Mouse (Mus musculus) T-helper 1 cell (primary cell): Measurements from ENCODE around the gene Rftn1.

Experiments
- in situ Hi-C: fragments of 300-600 bp; cut with MboI, MseI; formaldehyde crosslinking; loops from one replicate; pipeline ENCODE4 v1.15.1; 2025; ENCODE audit warnings: high pct_unique_total_duplicates

The Rftn1 gene

GRCm38 (mm10) chr17:49989583-49989982 lies 200.9 kb downstream of the Rftn1 start:
- in situ Hi-C loops = no loop called here

DNA sequence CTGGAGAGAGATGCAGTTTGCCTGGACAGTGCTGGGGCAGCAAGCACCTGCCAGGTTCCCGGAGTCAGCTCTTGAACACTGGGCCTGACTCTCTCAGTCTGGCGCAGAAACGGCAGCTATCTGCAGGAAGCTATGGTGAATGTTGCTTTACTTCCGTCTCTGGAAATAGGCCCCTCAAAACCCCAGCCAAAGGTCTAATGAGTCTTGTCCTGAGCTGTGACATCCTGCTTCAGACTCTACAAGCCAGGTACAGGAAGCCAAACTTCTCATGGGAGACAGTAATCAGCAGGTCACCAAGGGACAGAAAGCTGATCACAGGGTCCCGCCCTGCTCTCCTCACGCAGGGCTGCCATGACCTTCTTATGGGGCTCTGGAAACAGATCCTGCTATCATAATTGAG lies 203.4 kb downstream of the Rftn1 start:
- in situ Hi-C loops = no loop called here

- in situ Hi-C loops = no loop called here
Observed at GRCm38 (mm10) chr17:49983478-49983877, 207.0 kb downstream of the Rftn1 start.

GRCm38 (mm10) chr17:49982611-49983390 lies 207.7 kb downstream of the Rftn1 start:
- in situ Hi-C loops = no loop called here

DNA sequence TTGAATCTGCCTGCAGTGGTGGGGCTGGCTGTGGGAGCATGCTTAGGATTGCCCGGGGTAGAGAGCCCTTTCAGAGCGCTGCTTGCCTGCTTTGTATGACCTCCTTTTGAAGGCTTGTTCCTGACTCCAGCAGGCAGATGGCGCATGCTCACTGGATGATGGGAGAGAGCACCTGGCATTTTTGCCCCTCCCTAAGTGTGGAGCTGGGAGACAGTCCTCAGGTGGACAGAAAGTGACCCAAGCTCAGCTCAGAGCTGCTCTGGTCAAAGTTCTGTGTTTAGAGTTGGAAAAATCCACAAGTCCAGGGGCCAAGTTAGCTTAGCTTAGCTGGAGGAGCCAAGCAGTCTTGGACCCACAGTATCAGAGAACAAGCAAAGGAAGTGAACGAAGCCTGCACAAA lies 208.9 kb downstream of the Rftn1 start:
- in situ Hi-C loops = no loop called here

GRCm38 (mm10) chr17:49979761-49980285 lies 210.7 kb downstream of the Rftn1 start:
- in situ Hi-C loops = no loop called here

DNA sequence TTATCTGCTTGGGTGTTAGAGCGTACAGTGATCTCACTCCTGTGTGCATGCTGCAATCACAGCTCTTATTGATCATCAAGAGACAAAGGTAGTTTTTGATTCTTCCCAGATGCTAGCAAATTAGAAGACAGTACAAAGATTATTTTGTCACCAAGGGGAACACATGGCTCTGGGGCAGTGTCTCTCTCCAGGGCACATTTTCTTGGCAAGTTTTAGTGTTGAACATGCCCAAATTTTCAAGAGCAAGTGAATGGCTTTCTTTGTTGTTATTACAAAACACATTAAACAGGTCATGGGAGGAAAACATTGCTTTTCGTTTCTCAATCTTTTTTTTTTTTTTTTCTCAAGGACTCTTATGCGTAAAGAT lies 213.1 kb downstream of the Rftn1 start:
- in situ Hi-C loops = no loop called here

DNA sequence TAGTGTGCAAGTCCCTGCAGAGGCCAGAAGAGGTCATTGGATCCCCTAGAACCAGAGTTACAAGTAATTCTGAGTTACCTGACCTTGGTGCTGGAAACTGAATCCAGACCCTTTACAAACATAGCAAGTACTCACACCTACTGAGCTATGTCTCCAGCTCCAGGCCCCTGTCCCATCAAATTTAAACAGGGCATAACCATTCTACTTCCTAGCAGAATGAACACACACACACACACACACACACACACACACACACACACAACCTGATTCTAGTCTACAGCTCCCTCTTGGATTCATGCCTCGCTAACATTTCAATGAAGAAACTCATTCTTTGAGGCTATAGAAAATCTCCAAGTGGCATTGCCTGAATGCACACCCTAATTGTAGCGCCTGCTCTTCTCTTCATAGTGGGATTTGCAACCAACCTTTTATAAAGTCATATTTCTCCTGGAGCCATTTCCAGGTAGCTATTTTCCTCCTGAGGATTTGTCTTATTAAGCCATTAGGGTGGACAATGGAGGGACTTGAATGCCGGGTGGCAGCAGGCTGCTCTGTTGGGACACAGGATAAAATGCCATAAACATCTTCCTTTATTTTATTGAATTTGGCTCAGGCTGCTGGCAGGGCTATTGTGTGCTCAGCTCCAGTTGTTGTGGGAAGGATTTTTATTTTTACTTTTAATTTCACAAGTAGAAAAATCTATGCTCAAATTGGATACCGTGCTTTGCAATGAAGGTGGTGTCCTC lies 213.6 kb downstream of the Rftn1 start:
- in situ Hi-C loops = no loop called here

DNA sequence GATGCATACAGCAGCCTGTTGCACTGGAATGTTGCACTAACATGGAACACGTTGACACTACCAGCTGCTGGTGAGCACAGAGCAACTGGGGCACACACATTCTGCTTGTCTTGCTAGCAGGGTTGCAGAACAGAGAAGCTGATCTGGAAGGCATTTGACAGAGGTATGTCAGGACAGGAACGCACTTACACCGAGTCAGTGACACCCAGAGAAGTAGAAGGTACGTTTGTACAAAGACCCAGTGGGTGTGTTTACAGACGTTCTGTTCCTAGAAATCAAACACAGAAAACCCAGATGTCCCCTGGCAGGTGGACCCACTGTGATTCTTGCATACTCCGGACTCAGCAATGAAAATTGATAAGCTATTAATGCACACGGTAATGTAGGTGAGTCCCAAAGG lies 215.0 kb downstream of the Rftn1 start:
- in situ Hi-C loops = no loop called here

- in situ Hi-C loops = no loop called here
Observed at GRCm38 (mm10) chr17:49974996-49975395, 215.5 kb downstream of the Rftn1 start.

DNA sequence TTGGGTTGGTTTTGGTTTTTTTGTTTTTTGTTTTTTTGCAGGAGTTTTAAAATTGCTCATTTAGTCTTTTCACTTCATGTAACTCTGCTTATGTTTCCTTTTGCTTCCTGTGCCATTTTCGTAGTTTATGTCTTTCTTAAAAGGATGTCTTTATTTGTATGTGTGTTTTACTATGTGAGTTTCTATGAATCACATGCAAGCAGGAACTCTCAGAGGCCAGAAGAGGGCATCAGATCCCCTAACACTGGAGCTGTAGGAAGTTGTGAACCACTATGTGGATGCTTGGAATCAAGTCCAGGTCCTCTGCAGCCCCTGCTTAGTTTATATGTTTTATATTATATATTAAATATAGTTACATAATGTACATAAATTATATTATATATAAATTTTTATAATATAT lies 218.3 kb downstream of the Rftn1 start:
- in situ Hi-C loops = no loop called here

DNA sequence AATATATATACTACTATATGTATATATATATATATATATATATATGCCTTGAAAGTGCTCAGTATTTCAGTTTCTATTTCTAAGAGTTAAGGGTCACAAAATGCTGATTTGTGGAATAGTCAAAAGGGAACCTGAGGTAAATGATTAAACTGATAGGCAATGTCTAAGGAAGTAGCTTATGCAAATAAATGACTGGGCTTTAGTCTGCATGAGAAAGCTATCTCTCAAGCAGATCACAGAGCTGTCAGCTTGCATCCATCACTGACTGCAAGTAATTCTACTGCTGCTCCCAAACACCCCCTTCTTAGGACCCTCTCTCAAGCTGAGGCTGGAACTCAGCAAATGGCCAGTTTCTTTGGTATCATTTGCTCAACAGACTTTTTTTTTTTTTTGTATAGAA lies 219.4 kb downstream of the Rftn1 start:
- in situ Hi-C loops = no loop called here

- in situ Hi-C loops = no loop called here
Observed at GRCm38 (mm10) chr17:49968467-49969207, 221.8 kb downstream of the Rftn1 start.

- in situ Hi-C loops = no loop called here
Observed at GRCm38 (mm10) chr17:49965846-49966762, 224.4 kb downstream of the Rftn1 start.

DNA sequence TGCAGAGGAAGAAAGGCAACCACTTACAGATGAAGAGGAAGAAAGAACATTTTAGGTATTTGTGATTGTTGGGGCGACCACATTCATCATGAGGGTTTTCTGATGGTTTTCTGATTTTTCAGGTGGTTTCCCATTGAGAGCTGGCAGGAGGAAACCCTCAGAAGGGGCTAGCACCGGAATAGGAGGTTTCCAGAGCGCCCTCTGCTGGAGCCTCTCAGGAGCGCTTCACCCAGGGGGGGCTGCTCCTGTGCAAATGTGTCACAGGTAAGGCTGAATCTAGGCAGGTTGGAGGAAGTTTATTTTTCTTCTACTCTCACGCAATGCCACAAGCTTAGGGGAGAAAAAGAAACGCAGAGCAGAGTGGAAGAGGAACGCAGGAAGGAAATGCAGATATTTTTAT lies 225.4 kb downstream of the Rftn1 start:
- in situ Hi-C loops = no loop called here

- in situ Hi-C loops = loop anchor here (5.0 kb wide), 1 partner anchor 273 kb away; no protein-coding TSS in a partner anchor
Observed at GRCm38 (mm10) chr17:49964471-49964870, 226.0 kb downstream of the Rftn1 start.

DNA sequence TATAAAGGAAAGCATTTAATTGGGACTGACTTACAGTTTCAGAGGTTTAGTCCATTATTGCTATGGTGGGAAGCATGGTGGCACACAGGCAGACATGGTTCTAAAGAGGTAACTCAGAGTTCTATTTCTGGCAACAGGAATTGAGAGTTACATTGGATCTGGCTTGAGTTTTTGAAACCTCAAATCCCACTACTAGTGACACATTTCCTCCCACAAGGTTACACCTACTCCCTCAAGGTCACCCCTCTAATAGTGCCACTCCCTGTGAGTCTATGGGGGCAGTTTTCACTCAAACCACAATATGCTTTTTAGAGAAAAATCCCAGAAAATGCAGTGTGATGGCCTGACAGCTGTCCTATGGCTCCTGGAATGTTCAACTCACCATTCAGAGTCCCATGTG lies 231.5 kb downstream of the Rftn1 start:
- in situ Hi-C loops = no loop called here

DNA sequence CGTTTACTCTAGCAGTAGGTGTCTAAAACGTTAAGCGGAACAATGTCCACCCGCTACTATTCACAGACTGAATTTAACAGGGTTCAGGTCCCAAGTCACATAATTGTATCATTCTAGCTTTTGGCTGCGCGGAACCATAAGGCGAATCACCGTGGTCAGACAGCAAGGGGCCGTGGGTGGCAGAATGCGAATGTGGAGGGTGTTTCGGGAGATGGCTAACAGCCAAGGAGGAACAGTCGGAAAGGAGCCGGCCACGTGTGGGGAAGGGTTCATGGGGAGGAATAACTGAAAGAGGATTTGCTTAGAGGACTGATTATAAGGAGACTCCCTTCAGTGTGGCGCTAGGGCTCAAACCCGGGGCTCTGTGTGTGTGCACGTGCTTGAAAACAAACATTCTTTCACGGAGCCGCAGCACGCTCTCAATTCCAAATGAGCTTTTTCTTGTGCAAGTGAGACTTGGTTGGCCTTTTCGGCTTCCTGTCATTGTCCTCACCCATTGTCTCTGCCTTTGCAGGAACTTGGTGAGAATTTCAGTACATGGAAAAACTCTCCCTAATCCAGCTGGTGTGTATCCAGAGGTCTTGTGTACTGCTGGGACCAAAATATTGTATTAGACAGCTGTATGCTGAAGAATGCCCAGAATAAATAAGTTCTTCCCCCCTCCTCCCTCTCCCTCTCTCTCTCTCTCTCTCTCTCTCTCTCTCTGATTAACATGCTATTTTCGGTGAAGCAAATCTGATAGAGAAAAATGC lies 238.4 kb downstream of the Rftn1 start:
- in situ Hi-C loops = no loop called here

- in situ Hi-C loops = no loop called here
Observed at GRCm38 (mm10) chr17:49951491-49951855, 239.0 kb downstream of the Rftn1 start.

- in situ Hi-C loops = loop anchor here (10.0 to 25.0 kb wide), 2 partner anchors 402 to 820 kb away; no protein-coding TSS in a partner anchor
Observed at GRCm38 (mm10) chr17:49942674-49943073, 247.8 kb downstream of the Rftn1 start.
